Mouse (Mus musculus) ovary, adult 18-20 months (tissue): ENCODE data around the gene Atp6v1d.

Experiments
- DNase-seq: peaks from one replicate; pipeline ENCODE4 v3.0.0; 2022; ENCODE audit warnings: low spot score, mixed read lengths

Atp6v1d gene

DNA sequence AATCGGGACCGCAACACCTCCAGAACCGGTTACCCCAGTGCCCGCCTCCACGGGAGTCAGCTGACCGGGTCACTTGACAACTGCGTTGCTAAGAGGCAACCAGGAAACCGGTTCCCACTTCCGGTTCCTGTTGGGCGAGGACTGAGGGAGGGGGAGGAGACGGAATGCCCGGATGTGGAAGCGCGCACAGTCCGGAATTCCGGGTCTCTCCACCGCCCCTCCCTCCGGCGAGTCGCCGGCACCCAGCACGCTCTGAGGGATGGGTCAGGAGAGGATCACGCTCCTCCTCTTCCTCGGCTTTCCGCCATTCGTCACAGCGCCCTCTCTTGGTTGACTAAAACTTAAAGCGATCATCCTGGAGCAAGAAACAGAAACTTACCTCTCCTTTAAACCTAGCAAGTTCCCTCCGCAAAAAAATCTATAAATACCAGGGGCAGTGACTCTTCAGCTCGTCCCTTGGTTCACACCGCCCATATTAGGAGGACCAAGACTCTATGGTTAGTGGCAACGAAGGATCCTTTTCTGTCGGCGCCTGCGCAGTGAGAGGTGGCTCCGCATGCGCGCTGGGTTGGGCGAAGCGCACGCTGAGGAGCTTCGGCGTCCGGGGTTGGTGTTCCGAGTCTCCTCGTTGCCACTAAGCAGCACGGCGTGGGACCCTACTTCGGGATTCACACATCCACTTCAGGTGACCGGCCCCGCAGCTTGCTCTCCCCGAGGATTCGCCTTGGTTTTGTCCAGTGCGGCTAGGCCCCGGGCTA lies at the start of gene Atp6v1d, which contains the start of gene Eif2s1:
TSS of gene Atp6v1d (minus strand) at position 143 of the 758 bp plus-strand sequence.
TSS of gene Eif2s1 (plus strand) at position 324 of the 758 bp plus-strand sequence.
- peak; percentile 99 for DNase-seq

DNA sequence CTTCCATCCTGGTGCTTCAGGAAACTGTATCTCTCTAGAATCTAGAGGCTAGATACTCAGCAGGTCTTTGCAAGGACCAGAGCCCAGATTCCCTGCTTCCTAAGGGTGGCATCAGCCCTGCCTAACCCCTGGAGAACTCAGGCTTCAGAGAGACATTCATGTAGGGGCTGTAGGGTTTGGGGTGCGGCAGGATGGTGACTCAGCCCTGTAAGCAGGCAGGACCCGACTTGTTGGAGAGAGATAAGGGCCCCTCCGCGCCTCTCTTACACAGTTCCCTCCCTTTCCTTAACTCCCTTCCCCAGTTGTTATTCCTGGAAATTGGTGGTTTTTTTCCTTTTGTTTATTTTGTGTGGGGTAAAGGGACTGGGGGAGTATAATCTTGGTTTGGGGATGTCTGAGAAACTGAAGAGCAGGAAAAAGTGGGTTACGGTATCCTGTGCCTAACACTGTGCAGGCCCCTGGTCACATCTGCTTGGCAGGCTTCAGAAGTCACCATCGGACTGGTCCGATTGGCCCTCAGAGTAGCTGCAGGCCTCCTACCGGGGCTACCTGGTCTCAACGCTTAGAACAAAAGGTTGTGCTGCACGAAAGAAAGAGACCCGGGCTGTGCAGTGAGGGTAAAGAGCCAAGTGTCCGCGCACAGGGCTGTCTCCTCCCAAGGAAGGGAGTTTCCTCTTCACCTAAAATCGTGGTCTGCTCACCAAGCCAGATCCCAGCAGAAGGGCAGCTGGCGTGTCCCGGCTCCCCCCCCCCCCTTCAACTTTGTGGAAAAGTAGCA lies 49.4 kb upstream of the Atp6v1d start:
- DNase-seq, result no peak

DNA sequence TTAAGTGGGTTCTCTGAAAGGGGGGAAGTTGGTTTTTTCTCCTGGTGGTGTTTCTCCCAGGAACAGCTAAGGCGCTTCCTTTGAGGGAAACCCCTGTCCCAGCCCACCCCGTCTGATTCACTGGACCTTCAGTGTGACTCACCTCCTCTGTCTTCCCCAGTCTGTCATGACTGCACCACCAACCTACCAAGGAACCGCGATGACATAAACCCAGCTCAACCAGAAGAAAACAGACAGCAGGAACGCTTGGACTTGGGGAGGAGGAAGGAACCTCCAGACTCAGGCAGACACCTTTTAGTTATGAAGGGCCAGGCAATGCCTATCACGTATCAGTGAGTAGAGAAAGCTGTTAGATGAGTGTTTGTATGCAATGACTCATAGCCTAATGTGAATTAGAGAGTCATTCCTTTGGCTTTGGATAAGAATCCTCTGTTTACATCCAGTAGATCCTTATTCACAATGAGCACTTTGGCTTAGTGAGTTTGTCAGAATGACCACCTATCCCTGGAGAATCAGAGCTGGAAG lies 46.7 kb upstream of the Atp6v1d start:
- no peak for DNase-seq

- peak; percentile 54 for DNase-seq
Measured at GRCm38 (mm10) chr12:78906707-78907162, 45.3 kb upstream of the Atp6v1d start, which contains the start of gene Plek2. TSS of gene Plek2 (minus strand) at chr12:78906964.

DNA sequence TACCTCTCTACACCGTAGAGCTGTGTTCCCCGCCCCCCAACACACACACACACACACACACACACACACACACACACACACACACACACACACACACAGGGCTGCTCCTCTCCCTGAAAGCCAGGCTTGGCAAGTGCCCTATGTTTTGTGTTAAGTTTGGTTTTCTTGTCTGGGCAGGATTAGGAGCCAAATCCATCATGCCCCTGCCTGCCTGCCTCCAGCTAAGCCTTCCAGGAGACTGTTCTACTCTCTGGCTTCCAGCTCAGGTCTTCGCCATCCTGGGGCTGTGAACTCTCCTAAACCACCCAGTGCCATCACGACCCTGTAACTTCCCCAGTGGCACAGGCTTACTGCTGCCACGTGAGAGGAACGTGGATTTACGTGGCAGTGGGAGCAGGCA lies 43.1 kb upstream of the Atp6v1d start:
- DNase-seq, result no peak

DNA sequence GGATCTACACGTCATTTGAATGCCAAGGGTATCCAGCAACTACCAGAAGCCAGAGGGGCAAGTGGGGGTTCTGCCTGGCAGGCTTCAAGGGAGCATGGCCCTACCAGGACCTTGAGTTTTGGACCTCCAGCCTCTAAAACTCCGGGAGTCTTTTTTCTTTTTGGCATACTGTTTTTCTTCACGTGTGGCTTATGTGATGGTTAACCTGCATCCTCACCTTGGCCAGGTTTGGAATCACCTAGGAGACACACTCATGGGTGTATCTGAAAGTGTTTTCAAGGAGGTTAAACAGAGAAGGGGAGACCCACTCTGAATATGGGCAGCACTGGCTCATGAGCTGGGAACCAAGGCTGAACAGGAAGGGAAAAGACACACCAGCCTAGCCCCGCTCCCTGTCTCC lies 41.9 kb upstream of the Atp6v1d start:
- no peak for DNase-seq

- no peak for DNase-seq
Measured at GRCm38 (mm10) chr12:78901467-78901866, 40.0 kb upstream of the Atp6v1d start.

DNA sequence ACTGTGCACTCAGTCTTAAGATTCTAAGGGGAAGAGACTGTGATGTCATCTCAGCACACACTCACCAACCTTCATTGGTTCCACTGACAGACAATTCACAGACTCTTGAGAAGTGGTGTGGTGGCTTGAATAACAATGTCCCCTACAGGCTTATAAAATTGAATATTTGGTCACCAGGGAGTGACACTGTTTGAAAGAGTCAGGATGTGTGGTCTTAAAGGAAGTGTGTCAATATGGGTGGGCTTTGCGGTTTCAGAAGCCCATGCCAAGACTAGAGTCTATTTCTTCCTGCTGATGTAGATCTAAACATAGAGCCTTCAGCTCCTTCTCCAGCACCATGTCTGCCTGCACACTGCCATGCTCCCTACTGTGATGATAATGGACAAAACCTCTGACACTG lies 36.4 kb upstream of the Atp6v1d start:
- no peak for DNase-seq

- DNase-seq, result no peak
Measured at GRCm38 (mm10) chr12:78891149-78891548, 29.7 kb upstream of the Atp6v1d start.

DNA sequence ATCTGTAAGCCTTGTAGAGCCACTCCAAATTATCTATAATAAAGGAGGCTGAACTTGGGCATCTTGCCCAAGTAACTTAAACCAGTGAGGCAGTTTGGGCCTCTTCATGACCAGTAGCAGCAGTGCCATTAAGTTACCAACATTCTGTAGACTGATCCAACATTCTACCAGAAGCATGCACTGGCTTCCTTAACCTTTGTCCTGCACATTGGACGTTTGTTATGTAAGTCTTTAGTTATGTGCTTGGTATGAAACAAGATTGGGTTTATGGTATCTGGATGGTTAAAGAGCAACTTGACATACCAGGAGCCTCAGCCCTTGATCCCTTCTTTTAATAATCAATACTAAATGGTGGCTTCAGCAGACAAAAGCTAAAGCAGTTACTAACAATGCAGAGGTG lies 28.6 kb upstream of the Atp6v1d start:
- DNase-seq, result no peak

DNA sequence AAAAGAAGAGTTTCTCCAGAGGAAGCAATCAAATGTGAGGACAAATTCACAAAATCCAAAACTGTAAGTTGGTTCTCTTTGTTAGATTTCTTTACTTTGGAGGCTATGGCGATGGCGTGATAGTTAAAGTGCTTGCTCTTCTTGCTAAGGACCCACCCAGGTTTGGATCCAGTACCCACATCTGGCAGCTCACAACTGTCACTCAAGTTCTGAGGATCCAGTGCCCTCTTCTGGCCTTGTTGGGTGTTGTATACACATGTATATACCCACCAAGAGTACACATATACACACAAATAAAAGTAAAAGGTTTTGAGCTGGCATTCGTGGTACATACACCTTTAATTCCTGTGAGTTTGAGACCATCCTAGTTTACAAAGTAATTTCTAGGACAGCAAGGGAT lies 13.1 kb upstream of the Atp6v1d start:
- DNase-seq, result no peak

DNA sequence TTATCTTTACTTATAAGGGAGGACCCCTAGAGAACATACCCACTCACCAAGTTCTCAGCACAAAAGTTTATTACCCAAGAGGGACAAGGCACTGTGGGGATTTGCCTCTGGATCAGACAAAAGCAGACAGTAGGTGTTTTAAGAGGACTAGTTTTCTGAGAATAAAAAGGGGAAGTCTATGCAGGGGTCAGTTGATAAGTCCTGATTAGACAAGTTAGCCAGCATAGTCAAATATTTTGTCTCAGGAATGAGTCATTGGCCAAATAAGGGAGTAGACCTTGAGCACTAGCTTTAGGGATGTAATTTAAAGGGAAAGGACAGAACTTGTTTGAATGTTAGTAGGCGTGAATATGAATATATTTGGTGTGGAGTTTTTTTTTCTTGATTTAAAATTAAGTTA lies 6.7 kb upstream of the Atp6v1d start:
- DNase-seq, result no peak

DNA sequence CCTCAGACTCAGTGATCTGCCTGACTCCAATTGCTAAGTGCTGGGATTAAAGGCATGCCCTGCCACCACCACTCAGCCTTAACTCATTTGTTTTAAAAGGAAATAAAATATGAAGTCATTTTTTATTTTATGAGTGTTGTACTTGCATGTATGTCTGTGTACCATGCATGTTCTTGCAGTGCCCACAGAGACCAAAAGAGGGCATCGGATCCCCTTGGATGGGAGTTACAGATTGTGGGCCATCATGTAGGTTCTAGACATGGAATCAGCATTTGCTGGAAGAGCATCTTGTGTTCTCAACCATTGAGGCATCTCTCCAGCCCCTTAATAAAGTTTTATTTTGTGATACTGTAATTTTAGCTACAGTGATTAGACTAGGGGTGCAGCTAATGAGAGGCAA lies 4.0 kb upstream of the Atp6v1d start:
- no peak for DNase-seq

- no peak for DNase-seq
Measured at GRCm38 (mm10) chr12:78862254-78862730, 854 bp upstream of the Atp6v1d start.

- DNase-seq, result no peak
Measured at GRCm38 (mm10) chr12:78860921-78861495, 430 bp downstream of the Atp6v1d start.

DNA sequence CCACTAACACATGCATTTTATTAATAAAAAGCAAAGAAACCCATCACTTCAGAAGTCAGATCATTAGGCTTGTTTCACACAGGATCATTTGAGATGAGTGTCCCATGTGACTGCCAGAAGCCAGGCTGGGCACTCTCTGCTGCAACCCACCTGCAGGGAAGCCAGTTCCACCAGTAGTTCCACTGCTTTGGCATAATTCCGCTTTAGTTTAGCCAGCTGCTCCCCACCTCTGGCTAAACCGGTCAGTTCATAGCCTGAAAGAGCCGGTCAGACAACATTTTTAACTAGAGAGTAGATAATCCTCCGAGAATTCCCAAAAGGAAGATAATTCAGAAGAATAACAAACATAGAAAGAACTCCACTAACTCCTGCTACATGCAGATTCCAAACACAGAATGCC lies 13.2 kb downstream of the Atp6v1d start:
- DNase-seq, result no peak

DNA sequence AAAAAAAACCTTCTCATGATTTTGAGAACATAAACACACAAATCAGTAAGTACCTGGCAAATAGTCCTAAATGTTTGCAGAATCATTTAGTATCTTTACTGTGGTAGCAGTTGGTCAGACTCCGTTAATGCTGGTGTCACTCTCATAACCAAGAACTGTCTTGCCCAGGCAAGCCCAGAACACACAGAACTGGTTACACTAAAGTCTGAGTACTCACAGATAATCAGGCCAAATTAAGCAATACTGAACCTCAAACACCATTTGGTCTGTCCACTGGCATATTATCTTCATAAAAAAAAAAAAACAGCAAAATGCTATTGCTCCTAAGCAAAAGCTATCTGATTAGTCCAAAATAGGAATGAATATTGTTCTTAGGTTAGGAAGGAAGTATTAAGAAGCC lies 19.0 kb downstream of the Atp6v1d start:
- DNase-seq, result no peak

- DNase-seq, result no peak
Measured at GRCm38 (mm10) chr12:78839906-78840305, 21.5 kb downstream of the Atp6v1d start.

DNA sequence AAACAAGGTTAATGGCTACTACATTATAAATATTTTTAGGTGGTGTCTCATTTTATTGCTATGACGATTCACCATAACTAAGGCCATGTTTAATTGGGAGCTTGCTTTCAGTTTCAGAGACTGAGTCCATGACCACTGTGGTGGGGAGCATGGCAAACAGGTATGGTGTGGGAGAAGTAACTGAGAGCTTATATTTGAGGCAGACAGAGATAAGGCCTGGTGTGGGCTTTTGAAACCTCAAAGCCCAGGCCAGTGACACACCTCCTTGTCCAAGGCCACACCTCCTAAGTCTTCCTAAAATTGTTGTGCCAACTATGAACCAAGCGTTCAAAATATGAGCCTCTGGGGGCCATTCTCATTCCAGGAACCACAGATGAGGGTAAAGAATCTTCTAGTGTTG lies 26.9 kb downstream of the Atp6v1d start:
- no peak for DNase-seq

DNA sequence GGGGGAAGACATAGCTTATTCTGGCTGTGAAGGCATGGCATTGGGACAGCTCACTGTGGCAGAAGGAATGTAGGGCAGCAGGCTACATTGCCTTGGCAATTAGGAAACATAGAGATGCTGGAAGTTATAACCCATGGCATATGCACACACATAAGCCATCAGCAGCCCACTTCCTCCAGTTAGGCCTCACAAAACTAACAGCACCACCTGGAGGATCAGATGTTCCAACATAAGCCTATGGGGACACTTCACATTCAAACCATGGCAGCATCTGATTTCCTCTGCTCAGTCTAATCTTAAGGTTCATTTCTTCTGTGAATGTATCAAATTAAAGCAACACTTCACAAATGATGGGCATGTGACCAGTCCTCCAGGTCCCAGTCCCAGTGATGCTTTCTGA lies 47.0 kb downstream of the Atp6v1d start:
- DNase-seq, result no peak

- no peak for DNase-seq
Measured at GRCm38 (mm10) chr12:78801836-78802235, 59.6 kb downstream of the Atp6v1d start.

DNA sequence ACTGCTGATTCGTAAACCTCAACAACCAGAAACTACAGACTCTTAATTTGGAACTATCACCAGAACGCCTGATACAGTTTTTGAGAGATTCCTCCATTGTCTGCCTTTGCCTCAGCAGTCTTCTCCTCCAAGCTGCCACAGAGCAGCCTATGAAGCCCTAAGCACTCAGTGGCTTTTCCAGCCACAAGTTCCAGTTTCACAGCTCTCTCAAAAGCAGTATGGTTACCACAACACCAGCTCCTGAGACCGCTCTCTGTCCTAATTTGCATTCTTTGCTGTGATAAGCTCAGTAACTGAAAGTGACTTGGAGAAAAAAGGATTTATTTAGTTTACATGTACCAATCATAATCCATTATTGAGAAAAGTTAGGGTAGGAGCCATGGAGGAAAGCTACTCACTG lies 61.4 kb downstream of the Atp6v1d start:
- no peak for DNase-seq
